Mouse (Mus musculus) adrenal gland, adult 18-20 months (tissue): ENCODE measurements around the gene Homer2. TPM values are rescaled to one million over a fixed set of nuclear protein-coding genes. Genes with fewer than 3 reads are reported as not detected.

Experiments
- DNase-seq, 2 experiments: peaks; one replicate each; pipeline ENCODE4 v3.0.0; 2021 to 2022; ENCODE audit warnings: low spot score in 2 of 2
- total RNA-seq, 2 experiments: library from RNA; stranded (reverse); gene quantifications; 1 replicate in 1 of 2; 2 replicates in 1 of 2; pipeline ENCODE4 v1.2.3; 2021

The Homer2 gene
- total RNA-seq, 2 experiments from 2014 or later: 1.7 to 4.9 TPM

DNA sequence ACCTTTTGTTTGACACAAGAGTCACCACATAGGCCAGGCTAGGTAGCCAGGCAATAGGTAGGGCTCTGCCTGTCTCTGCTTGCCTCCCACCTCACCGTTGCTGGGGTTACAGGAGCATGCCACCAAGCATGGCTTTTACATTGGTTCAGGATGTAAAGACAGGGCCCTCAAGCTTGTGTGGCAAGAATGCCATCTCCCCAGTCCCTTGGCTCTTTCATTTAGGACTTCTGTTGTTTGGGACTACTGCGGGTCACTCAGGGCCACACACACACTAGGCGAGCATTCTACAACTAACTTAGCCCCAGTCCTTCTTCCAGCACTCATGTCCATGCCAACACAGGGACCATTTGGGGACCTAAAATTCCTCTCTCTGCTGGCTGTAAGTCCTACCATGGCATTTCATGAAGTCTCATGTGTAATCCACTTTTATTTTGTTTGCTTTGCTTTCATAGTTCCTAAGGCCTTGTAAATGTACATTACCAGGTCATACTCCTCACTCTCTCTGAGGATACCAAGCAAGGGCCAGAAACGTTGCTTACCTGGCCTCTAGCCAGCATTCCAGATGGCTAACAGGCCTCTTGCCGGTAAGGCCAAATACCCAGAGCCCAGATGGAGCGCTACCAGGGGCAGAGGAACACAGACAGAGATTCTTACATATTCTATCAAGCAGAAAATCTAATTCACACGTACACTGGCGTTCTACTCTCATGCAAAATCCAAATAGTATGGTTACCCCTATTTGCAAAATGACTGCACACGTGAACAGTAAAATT, 52.2 kb downstream of the Homer2 start:
- no peak for DNase-seq

DNA sequence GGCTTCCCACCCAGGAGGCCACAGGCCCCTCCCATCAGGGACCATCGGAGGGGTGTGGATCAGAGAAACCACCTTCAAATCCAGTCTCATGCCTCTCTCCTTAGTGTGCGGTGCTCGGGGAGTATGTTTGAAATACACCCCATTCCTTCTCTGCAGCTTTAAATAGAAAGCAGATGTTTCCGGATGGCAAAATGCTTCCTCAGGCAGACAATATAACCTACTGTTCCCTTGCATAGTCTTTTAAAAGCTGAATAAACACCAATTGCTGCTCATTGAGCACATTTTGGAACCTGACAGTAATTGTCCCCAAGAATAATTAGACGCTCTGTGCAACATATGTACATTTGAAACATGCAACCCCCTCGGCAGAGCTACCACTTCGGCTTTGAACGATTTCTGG, 53.3 kb downstream of the Homer2 start:
- no peak for DNase-seq

DNA sequence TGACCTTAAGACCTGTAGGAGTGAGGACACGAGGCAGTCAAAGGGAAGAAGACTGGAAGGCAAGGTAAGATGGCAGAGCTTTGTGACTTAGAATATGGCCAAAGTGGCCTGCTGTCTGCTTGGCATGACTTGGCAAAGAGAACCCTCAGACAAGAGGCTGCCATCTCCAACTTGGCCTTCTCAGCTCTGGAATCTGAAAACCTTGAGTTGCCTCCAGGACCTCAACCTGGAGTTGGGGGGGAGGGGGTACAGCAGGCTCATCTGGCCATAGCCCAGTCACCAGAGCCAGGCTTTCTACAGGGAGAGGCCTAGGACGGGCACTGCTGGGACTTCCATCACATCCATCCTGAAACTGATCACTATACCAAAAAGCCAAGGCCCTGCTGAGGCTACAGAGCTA, 55.0 kb downstream of the Homer2 start:
- DNase-seq: no peak

DNA sequence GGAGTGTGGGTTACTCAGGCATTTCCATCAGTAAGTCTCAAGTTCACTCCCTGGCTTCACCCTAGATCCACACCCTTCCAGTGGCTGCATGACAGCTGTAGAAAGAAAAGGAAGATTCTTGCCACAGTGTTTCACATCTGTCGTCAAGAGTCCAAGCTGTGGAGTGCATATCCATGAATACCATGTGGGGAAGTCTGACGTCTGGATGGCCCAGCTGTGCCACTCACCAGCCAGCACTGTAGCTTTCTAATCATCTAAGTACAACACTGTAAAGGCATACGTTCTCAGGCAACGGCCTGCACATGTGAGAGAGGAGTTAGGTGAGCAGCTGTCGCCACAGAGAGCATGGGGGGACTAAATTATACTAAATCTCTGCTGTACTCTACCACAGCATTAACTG, 56.0 kb downstream of the Homer2 start:
- no peak for DNase-seq

DNA sequence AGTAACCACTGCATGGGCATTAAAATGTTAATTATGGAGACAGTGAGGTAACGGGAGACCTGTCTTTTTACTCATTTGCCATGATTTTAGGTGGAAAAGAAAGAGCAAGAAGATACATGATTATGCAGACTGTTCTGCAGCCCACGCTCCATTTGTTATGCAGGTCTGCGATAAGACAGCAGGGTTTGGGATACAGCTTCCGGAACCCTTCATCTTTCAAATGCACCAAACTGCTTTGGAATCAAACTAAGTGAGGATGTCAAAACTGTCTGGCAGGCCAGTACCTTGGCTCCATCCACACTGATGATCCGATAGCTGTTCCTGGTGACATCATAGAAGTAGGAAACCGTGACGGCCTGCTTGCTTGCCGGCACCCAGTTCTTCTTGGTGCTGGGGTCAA, 58.1 kb downstream of the Homer2 start:
- DNase-seq: no peak

- DNase-seq: no peak
Observed at GRCm38 (mm10) chr7:81647959-81648358, 59.4 kb downstream of the Homer2 start.

DNA sequence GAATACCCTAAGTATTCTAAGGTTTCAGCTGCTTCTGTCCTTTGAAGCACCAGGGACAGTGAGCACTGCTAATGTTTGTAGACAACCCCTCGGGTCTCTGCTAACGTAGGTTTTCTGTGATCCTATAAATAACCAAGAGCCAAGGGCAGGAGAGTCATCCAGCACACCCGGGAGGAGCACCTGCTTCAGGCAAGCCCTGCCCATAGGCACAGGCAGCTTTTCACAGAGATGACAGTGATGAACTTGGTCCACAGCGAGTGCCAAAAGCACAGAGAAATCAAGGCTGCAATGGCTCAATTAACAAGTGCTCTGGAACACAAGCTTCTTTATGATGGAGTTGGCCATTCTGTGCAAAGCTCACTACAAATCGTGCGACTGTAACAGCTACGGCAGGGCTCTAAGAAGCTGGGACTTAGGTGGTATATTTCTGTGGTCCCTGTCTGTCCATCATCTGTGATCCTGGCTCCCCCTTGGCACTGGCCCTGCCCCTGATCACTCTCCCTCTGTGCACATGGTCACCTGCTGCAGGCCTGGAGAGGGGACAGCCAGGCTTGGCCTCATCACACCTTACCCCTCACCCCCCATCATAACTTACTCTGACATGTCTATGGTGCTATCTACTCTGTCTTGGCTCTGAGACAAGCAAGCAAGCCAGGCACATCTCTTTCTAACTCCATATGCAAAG, 62.6 kb downstream of the Homer2 start:
- no peak for DNase-seq

DNA sequence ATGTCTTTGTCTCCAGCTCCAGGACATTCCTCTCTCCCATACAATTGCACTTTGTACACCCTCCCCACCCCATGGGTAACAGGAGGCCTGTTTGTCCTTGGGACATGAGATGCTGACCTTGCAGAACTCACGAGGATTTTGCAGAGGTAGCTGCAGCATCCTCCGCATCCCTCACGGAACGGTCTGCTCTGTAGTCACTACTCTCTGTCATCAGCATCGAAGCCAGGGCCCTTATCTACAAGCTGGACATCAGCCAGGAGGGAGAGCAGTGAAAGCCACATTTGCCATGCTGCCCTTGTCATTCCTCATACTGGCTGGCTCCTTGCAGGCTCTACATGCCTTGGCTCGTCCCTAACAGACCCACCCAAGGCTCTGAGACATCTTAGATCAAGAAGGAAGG, 66.2 kb downstream of the Homer2 start:
- no peak for DNase-seq

DNA sequence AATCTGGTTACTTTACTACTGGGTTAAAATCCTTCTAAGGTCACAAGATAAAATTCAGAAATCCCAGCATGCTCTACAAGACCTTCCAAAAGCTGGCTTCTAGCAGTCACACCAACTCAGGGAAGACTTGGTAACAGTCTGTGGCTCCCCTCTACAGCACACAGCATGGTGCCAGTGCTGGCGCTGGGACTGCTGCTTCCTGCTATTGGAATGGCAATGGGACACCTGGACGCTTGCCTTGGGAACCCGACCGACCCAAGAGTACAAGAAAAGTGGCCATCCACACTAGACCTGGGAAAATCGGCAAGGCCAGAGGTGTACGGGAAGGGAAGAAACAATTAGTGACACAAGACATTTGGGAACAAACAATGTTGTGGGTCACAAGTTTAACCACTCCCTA, 74.7 kb downstream of the Homer2 start:
- DNase-seq: no peak

- DNase-seq: no peak
Observed at GRCm38 (mm10) chr7:81631261-81631660, 76.1 kb downstream of the Homer2 start.

DNA sequence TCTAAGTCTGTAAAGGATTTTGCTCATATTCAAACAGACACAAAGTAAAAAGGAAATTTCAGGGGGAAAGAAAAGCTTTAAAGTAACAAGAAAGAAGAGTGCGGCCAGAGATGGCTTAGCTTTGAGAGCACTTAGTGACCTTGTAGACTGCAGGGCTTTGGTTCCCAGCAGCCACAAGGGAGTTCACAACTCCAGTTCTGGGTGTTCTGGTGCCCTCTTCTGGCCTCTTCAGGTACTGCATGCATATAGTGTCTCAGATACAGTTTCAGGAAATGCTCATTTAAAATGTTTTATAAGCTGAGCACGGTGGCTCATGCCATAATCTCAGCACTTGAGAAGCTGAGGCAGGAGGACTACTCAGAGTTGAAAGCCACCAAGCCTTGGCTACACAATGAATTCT, 80.9 kb downstream of the Homer2 start:
- no peak for DNase-seq

GRCm38 (mm10) chr7:81623767-81624166, 83.6 kb downstream of the Homer2 start:
- DNase-seq: no peak

- no peak for DNase-seq
Observed at GRCm38 (mm10) chr7:81622793-81623192, 84.5 kb downstream of the Homer2 start.

DNA sequence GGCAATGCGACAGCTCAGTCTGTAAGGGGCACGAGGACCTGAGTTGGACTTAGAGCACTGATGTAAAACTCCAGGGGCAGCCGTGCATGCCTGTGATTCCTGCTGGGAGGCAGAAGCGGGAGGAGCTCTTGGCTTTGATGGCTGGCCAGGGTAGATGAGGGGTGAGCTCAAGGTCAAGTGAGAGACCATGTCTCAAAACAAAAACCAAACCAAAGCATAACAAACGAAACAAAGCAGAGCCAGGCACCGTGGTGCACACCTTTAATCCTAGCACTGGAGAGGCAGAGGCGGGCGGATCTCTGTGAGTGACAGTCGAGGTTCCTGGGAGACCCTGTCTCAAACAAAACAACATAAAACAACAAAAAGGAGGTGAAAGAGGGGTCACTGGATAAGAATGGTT, 92.3 kb downstream of the Homer2 start:
- DNase-seq: no peak

- no peak for DNase-seq
Observed at GRCm38 (mm10) chr7:81612856-81613635, 94.3 kb downstream of the Homer2 start.

- no peak for DNase-seq
Observed at GRCm38 (mm10) chr7:81610125-81610524, 97.2 kb downstream of the Homer2 start.

- no peak for DNase-seq
Observed at GRCm38 (mm10) chr7:81606452-81606851, 100.9 kb downstream of the Homer2 start.

DNA sequence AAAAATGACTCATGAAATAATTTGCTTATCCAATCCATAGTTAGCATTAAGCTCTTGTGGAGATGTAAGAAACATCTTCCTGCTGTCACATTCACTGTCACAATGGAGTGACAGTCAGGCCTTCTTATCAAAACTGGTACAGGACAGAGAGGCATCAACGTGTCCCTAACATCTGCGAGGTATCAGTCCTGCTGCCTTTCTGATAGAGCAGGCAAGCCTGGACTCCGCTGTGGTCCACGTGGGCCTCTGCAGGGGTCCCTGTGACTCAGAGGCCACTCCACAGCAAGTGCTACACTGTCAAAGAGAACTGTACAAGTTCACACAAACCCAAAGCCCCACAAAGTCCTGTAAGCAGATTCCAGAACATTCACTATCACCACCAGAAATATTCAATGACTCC, 101.8 kb downstream of the Homer2 start:
- no peak for DNase-seq

- no peak for DNase-seq
Observed at GRCm38 (mm10) chr7:81604991-81605390, 102.3 kb downstream of the Homer2 start.

GRCm38 (mm10) chr7:81599379-81600280, 107.7 kb downstream of the Homer2 start:
- no peak for DNase-seq

- no peak for DNase-seq
Observed at GRCm38 (mm10) chr7:81597660-81598059, 109.7 kb downstream of the Homer2 start.
